Comparison of ENCODE assay signal across 22 mouse cellular contexts in genomic region chr4:133656294-133656693, GRCm38 (mm10). TPM values are rescaled to one million over a fixed set of nuclear protein-coding genes. Genes with fewer than 3 reads are reported as not detected.
DNase-seq lines count a peak whose midpoint lies in the region; ATAC-seq lines count a peak whose summit lies in the region.
"Had no signal": no experiment of that assay in that cellular context is flagged by ENCODE, and none has a peak within 500 bp of the region (broad histone marks: within the 10 kb centered on the region; RNA-seq: fewer than 3 reads in every experiment).

No protein-coding gene starts in this region.

- 0 out of 2 replicates have a peak, but pooled peaks cover 2% of the 10 kb centered on the region for H3K9me3 ChIP-seq in embryonic facial prominence, embryonic 13.5 days
- no peaks in the 10 kb centered on the region for H3K9me3 ChIP-seq in embryonic facial prominence, embryonic 10.5 days
- H3K9me3 ChIP-seq in midbrain, embryonic 16.5 days (replicated peaks; ENCODE audit: control insufficient read depth, low read length, poor library complexity, severe bottlenecking), result no peaks in the 10 kb centered on the region
- H3K9me3 ChIP-seq: heart, embryonic 13.5 days; hindbrain, embryonic 10.5 days; limb, embryonic 12.5 days; liver, embryonic 13.5 days; lung, embryonic 15.5 days; midbrain, embryonic 13.5 days had no signal

- H3K36me3 ChIP-seq in embryonic facial prominence, embryonic 13.5 days, result no peaks in the 10 kb centered on the region
- no peaks in the 10 kb centered on the region for H3K36me3 ChIP-seq in embryonic facial prominence, embryonic 10.5 days (replicated peaks)
- no peaks in the 10 kb centered on the region for H3K36me3 ChIP-seq in midbrain, embryonic 16.5 days (ENCODE audit: control insufficient read depth, insufficient read depth, low read length)
- H3K36me3 ChIP-seq: limb, embryonic 12.5 days; liver, embryonic 13.5 days; lung, embryonic 15.5 days; midbrain, embryonic 13.5 days had no signal

- H3K4me3 ChIP-seq in embryonic facial prominence, embryonic 13.5 days, result no peak overlapping the region
- H3K4me3 ChIP-seq in embryonic facial prominence, embryonic 10.5 days, result no peak overlapping the region
- no peak overlapping the region for H3K4me3 ChIP-seq in midbrain, embryonic 16.5 days (ENCODE audit: low read depth, low read length)
- H3K4me3 ChIP-seq: erythroblast, embryonic 14.5 days; heart, embryonic 13.5 days; hindbrain, embryonic 10.5 days; limb, embryonic 12.5 days; liver, embryonic 13.5 days; lung, embryonic 15.5 days; midbrain, embryonic 13.5 days; myocyte had no signal

- intact Hi-C loops in heart, postnatal 25 days (cut with DNase I), result no loop called here

- peak overlapping the region; percentile 40; the same call in 1 of the 2 replicates for H3K9ac ChIP-seq in embryonic facial prominence, embryonic 13.5 days
- H3K9ac ChIP-seq in midbrain, embryonic 16.5 days (ENCODE audit: low read depth, low read length), result no peak overlapping the region
- H3K9ac ChIP-seq: heart, embryonic 13.5 days; limb, embryonic 12.5 days; liver, embryonic 13.5 days; lung, embryonic 15.5 days; midbrain, embryonic 13.5 days had no signal

- no peak overlapping the region for H3K4me2 ChIP-seq in embryonic facial prominence, embryonic 13.5 days
- H3K4me2 ChIP-seq in midbrain, embryonic 16.5 days (ENCODE audit: low read length), result no peak overlapping the region
- H3K4me2 ChIP-seq: heart, embryonic 13.5 days; limb, embryonic 12.5 days; liver, embryonic 13.5 days; lung, embryonic 15.5 days; midbrain, embryonic 13.5 days had no signal

- peaks cover 41% of the 10 kb centered on the region for H3K4me1 ChIP-seq in embryonic facial prominence, embryonic 13.5 days
- peaks cover 43% of the 10 kb centered on the region for H3K4me1 ChIP-seq in embryonic facial prominence, embryonic 10.5 days
- H3K4me1 ChIP-seq in midbrain, embryonic 16.5 days (ENCODE audit: control insufficient read depth, insufficient read depth, low read length), result peaks cover 7% of the 10 kb centered on the region

- H3K27ac ChIP-seq in embryonic facial prominence, embryonic 13.5 days, result no peak overlapping the region; the same call in 1 of the 2 replicates
- H3K27ac ChIP-seq in embryonic facial prominence, embryonic 10.5 days (replicated peaks), result no peak overlapping the region
- no peak overlapping the region for H3K27ac ChIP-seq in midbrain, embryonic 16.5 days (ENCODE audit: low read length)
- H3K27ac ChIP-seq: heart, embryonic 13.5 days; hindbrain, embryonic 10.5 days; limb, embryonic 12.5 days; liver, embryonic 13.5 days; lung, embryonic 15.5 days; macrophage; midbrain, embryonic 13.5 days had no signal

- 39% methylated on average over 4 of the region's 4 CpGs for WGBS in embryonic facial prominence, embryonic 13.5 days
- 55% methylated on average over 4 of the region's 4 CpGs for WGBS in embryonic facial prominence, embryonic 10.5 days
- WGBS in midbrain, embryonic 16.5 days, result 50% methylated on average over 4 of the region's 4 CpGs

- no peak for DNase-seq in embryonic facial prominence, embryonic 10.5 days (ENCODE audit: low spot score)
- peak; percentile 90 for DNase-seq in ES-CJ7 (ENCODE audit: low read depth, low spot score)
- peak; percentile 72 to 78 for DNase-seq in kidney, adult 8-10 months
- peak; percentile 58 to 86 for DNase-seq in kidney, postnatal 25 days
- DNase-seq in embryo, embryonic 9.5 days (ENCODE audit: extremely low spot score), result no peak
- no peak for DNase-seq in heart, postnatal 25 days (ENCODE audit: low spot score)
- DNase-seq: cerebellum, adult 9-11 months; layer of hippocampus, adult 9-11 months; liver, embryonic 13.5 days; thymus, postnatal 25 days had no signal

- ATAC-seq in embryonic facial prominence, embryonic 13.5 days (ENCODE audit: insufficient number of reproducible peaks, insufficient read depth, low FRiP score, low TSS enrichment, low read depth), result no peak
- no peak for ATAC-seq in midbrain, embryonic 16.5 days
- ATAC-seq: forebrain, embryonic 14.5 days; inflammation-experienced regulatory T-cells, adult 6 months; midbrain, embryonic 13.5 days had no signal

- no peaks in the 10 kb centered on the region for H3K27me3 ChIP-seq in embryonic facial prominence, embryonic 13.5 days
- H3K27me3 ChIP-seq in embryonic facial prominence, embryonic 10.5 days (replicated peaks; ENCODE audit: low read depth, poor library complexity, severe bottlenecking), result no peaks in the 10 kb centered on the region
- no peaks in the 10 kb centered on the region for H3K27me3 ChIP-seq in midbrain, embryonic 16.5 days (ENCODE audit: control insufficient read depth, insufficient read depth, low read depth, low read length)
- H3K27me3 ChIP-seq: heart, embryonic 13.5 days; limb, embryonic 12.5 days; liver, embryonic 13.5 days; lung, embryonic 15.5 days; midbrain, embryonic 13.5 days had no signal

RNA-seq across cellular contexts. Expression of gene Zdhhc18, which starts 6.3 kb away (rescaled TPM):
- polyA plus RNA-seq in embryonic facial prominence, embryonic 13.5 days (2015; fragmentation: Nextera tagmentation; extraction: Ambion mirVana), result 3.9 and 4.2 TPM in 2 replicates
- polyA plus RNA-seq in embryonic facial prominence, embryonic 10.5 days (2016; fragmentation: Nextera tagmentation; extraction: Ambion mirVana), result 2.3 and 3.0 TPM in 2 replicates
- 10 to 100 TPM; 18.7 to 20.1 TPM for total RNA-seq in heart, postnatal 25 days (2021)
- 3.5 and 4.7 TPM in 2 replicates for polyA plus RNA-seq in midbrain, embryonic 16.5 days (2015; fragmentation: Nextera tagmentation; extraction: Ambion mirVana)

RNA-seq across cellular contexts. Expression of gene Pigv, which starts 16.2 kb away (rescaled TPM):
- 17.1 and 17.4 TPM in 2 replicates for polyA plus RNA-seq in embryonic facial prominence, embryonic 13.5 days (2015; fragmentation: Nextera tagmentation; extraction: Ambion mirVana)
- polyA plus RNA-seq in embryonic facial prominence, embryonic 10.5 days (2016; fragmentation: Nextera tagmentation; extraction: Ambion mirVana), result 14.8 TPM in 2 replicates
- 10 to 100 TPM; 10.6 to 11.2 TPM for total RNA-seq in heart, postnatal 25 days (2021)
- polyA plus RNA-seq in midbrain, embryonic 16.5 days (2015; fragmentation: Nextera tagmentation; extraction: Ambion mirVana), result 14.7 and 18.5 TPM in 2 replicates

RNA-seq across cellular contexts. Expression of gene Sfn, which starts 54.3 kb away (rescaled TPM):
- polyA plus RNA-seq in embryonic facial prominence, embryonic 13.5 days (2015; fragmentation: Nextera tagmentation; extraction: Ambion mirVana), result 130 and 142 TPM in 2 replicates
- polyA plus RNA-seq in embryonic facial prominence, embryonic 10.5 days (2016; fragmentation: Nextera tagmentation; extraction: Ambion mirVana), result 27.6 and 35.7 TPM in 2 replicates
- total RNA-seq in heart, postnatal 25 days (2021), result 1 to 10 TPM; 1.5 TPM
- polyA plus RNA-seq in midbrain, embryonic 16.5 days (2015; fragmentation: Nextera tagmentation; extraction: Ambion mirVana), result 1.1 and 1.2 TPM in 2 replicates

Comparison
In these comparisons a context has a peak if more than half of its experiments do, and no peak if none do; other contexts are left out.
1. DNase-seq: peak in ES-CJ7 (single experiment), kidney, adult 8-10 months (2 of 2) and kidney, postnatal 25 days (2 of 2); none in embryonic facial prominence, embryonic 10.5 days (single experiment), embryo, embryonic 9.5 days (single experiment) and heart, postnatal 25 days (single experiment).
2. RNA of gene Sfn, which starts 54.3 kb away (polyA plus RNA-seq): 130 to 142 TPM in embryonic facial prominence, embryonic 13.5 days and 27.6 to 35.7 TPM in embryonic facial prominence, embryonic 10.5 days; 1.1 to 1.2 TPM in midbrain, embryonic 16.5 days; every median in the first group is over 10 times any median in the second.